Mouse (Mus musculus) stomach, embryonic 14.5 days (tissue): ENCODE results near the gene Vamp1. TPM values are rescaled to one million over a fixed set of nuclear protein-coding genes. Genes with fewer than 3 reads are reported as not detected.

Experiments
- ATAC-seq: fragments of 200-750 bp; cut with Nextera tagmentation; 2 replicates; pipeline ENCODE4 v1.8.0; 2017; ENCODE audit warnings: low read depth, moderate TSS enrichment; ENCODE audit not compliant: insufficient number of reproducible peaks, insufficient read depth, low FRiP score
- H3K27ac ChIP-seq: fragments of 300-500 bp; sonication (generic); 2 replicates; pipeline ENCODE4 v1.5.1; 2014; ENCODE audit warnings: mild to moderate bottlenecking, low read length, moderate library complexity, mixed read lengths
- H3K27me3 ChIP-seq: fragments of 300-500 bp; sonication (generic); 2 replicates; pipeline ENCODE4 v1.6.1; 2014; ENCODE audit warnings: low read length, control low read depth, mixed read lengths; ENCODE audit not compliant: control insufficient read depth, insufficient read depth
- H3K36me3 ChIP-seq: fragments of 300-500 bp; sonication (generic); 2 replicates; pipeline ENCODE4 v1.6.1; 2014; ENCODE audit warnings: mild to moderate bottlenecking, control low read depth, low read length, moderate library complexity, mixed read lengths; ENCODE audit not compliant: control insufficient read depth, insufficient read depth
- H3K4me1 ChIP-seq: fragments of 300-500 bp; sonication (generic); 2 replicates; pipeline ENCODE4 v1.6.1; 2014; ENCODE audit warnings: low read length, control low read depth, mixed read lengths; ENCODE audit not compliant: control insufficient read depth, insufficient read depth
- H3K4me2 ChIP-seq: fragments of 300-500 bp; sonication (generic); replicated peaks from 2 replicates; pipeline ENCODE4 v1.6.1; 2014; ENCODE audit warnings: low read depth, low read length, control low read depth
- H3K4me3 ChIP-seq: fragments of 300-500 bp; sonication (generic); 2 replicates; pipeline ENCODE4 v1.5.1; 2014; ENCODE audit warnings: low read depth, low read length, control low read depth
- H3K9ac ChIP-seq: fragments of 300-500 bp; sonication (generic); replicated peaks from 2 replicates; pipeline ENCODE4 v1.6.1; 2014; ENCODE audit warnings: low read depth, mild to moderate bottlenecking, control low read depth, low read length, moderate library complexity, mixed read lengths
- H3K9me3 ChIP-seq: fragments of 300-500 bp; sonication (generic); 2 replicates; pipeline ENCODE4 v1.6.1; 2016; ENCODE audit warnings: low read depth, low read length, control low read depth; ENCODE audit not compliant: control insufficient read depth
- WGBS: fragments of 180-500 bp; shearing (Covaris S2); extraction: QIAGEN DNeasy Blood & Tissue Kit; methylation state at CpG from one replicate; pipeline ENCODE4 v1.1.7; 2014; 5-methylcytosine and 5-hydroxymethylcytosine counted together
- polyA plus RNA-seq: library from polyadenylated mRNA; unstranded; fragments of >200 nt; fragmentation: Nextera tagmentation; extraction: Ambion mirVana; gene quantifications from 2 replicates; pipeline ENCODE4 v1.2.1, GENCODE M21; 2014

The Vamp1 gene
- polyA plus RNA-seq, 1 experiment from 2014 or later, result 3.4 TPM

DNA sequence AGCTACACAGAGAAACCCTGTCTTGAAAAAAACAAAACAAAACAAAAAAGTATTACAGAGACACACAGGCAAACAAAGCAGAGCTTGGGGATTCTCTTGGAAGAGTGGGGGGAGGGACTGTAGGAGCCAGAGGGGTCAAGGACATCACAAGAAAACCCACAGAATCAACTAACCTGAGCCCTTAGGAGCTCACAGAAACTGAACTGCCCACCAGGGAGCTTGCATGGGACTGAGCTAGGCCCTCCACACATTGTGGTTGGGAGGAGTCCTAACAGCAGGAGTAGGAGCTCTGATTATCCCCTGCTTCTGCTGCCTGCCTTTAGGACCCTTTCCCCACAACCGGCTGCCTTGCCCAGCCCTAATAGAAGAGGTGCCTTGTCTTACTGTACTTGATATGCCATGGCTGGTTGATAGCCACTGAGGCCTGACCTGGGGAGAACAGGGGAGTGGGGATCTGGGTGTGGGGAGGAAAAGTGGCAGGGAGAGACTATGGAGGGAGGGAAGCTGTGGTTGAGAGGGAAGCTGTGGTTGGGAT is 19.7 kb upstream of the Vamp1 start:
- 39% methylated on average over 1 of the region's 1 CpGs for WGBS
- ATAC-seq, result no peak
- no peaks in the 10 kb centered on the region for H3K27me3 ChIP-seq
- H3K4me1 ChIP-seq, result peaks cover 3% of the 10 kb centered on the region; the same call in 1 of the 2 replicates
- H3K4me2 ChIP-seq, result no peak overlapping the region
- H3K9me3 ChIP-seq, result no peaks in the 10 kb centered on the region
- no peak overlapping the region for H3K27ac ChIP-seq
- H3K4me3 ChIP-seq, result no peak overlapping the region
- no peak overlapping the region for H3K9ac ChIP-seq
- H3K36me3 ChIP-seq, result peaks cover 16% of the 10 kb centered on the region; the same call in 1 of the 2 replicates

DNA sequence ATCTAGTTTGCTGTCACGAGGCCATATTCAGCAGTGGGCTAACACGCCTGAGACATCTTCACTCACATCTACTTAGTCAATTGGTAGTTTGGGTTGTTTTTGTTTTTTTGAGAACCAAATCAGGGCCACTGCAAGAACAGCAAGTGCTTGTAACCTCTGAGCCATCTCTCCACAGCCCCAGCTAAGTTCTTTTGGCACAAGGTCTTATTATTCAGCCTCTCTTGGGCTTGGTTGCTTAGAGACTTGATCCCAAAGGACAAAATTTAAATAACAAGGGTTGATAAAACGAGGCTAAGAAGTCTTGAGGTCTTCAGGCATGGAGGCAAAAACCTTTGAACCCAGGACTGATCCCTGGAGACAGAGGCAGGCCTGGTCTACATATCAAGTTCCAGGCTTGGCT is 19.1 kb upstream of the Vamp1 start:
- no peak for ATAC-seq
- peaks cover 16% of the 10 kb centered on the region; the same call in 1 of the 2 replicates for H3K36me3 ChIP-seq
- H3K4me3 ChIP-seq, result no peak overlapping the region
- H3K9ac ChIP-seq, result no peak overlapping the region
- H3K4me1 ChIP-seq, result peaks cover 3% of the 10 kb centered on the region; the same call in 1 of the 2 replicates
- H3K27me3 ChIP-seq, result no peaks in the 10 kb centered on the region
- no peak overlapping the region for H3K27ac ChIP-seq
- no peak overlapping the region for H3K4me2 ChIP-seq
- H3K9me3 ChIP-seq, result no peaks in the 10 kb centered on the region
- WGBS, result 71% methylated on average over 3 of the region's 3 CpGs

DNA sequence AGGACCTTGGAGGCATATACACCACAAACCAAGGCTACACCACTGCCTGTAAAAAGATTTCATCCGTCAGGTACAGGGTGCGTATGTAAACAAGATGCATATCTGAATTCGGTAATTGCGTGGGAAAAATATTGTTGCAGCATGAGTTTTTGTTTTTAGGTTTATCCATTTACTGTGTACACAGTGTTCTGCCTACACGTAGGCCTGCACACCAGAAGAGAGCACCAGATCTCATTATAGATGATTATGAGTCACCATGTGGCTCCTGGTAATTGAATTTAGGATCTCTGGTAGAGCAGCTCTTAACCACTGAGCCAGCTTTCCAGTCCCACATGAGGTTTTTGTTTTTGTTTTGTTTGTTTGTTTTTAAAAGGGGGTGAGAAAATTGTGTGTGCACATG is 18.2 kb upstream of the Vamp1 start:
- Histone ChIP-seq H3K27ac (no peak overlapping the region), H3K4me2 (no peak overlapping the region), H3K27me3 (no peaks in the 10 kb centered on the region), H3K4me3 (no peak overlapping the region), H3K9ac (no peak overlapping the region), H3K36me3 (peaks cover 16% of the 10 kb centered on the region; the same call in 1 of the 2 replicates), H3K9me3 (no peaks in the 10 kb centered on the region), H3K4me1 (peaks cover 3% of the 10 kb centered on the region; the same call in 1 of the 2 replicates)
- WGBS, result 81% methylated on average over 5 of the region's 5 CpGs
- no peak for ATAC-seq

DNA sequence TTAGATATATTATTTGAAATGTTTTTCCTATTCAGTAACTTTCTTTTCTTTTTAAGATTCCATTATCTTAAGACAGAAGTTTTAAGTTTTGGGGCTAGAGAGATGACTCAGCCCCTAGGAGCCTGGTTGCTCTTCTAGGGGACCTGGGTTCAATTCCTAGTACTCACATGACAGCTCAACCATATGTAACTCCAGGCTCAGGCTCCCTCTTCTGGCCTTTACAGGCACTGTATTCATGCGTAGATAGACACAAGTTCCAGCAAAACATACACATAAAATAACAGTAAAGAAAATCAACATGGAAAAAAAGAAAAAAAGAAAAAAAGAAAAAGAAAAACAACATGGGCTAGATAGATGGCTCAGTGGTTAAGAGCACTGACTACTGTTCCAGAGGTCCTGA is 4.9 kb upstream of the Vamp1 start:
- no peaks in the 10 kb centered on the region for H3K4me1 ChIP-seq
- no peak overlapping the region for H3K4me2 ChIP-seq
- H3K27me3 ChIP-seq, result no peaks in the 10 kb centered on the region
- no peak overlapping the region for H3K9ac ChIP-seq
- H3K9me3 ChIP-seq, result no peaks in the 10 kb centered on the region
- 90% methylated on average over 1 of the region's 1 CpGs for WGBS
- no peak overlapping the region for H3K4me3 ChIP-seq
- no peaks in the 10 kb centered on the region for H3K36me3 ChIP-seq
- no peak for ATAC-seq
- H3K27ac ChIP-seq, result no peak overlapping the region

DNA sequence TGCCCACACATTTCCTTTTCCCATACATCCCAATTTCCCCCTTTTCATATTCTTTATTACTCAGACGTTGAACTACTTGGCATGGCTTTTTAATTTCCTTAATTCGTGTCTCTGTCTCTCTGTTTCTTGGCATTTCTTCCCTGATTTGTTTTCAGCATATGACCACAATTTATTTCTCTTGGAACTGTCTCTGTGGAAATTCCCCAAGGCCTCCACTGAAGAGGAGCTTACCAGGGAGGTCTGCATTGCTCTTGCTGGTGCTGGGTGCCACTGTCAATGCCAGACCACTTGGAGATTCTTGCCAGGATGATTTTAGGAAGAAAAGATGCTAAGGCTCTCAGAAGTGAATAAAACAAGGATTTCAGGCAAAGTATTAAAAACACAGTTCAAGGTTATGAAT is 2.7 kb upstream of the Vamp1 start:
- H3K9me3 ChIP-seq, result no peaks in the 10 kb centered on the region
- H3K27ac ChIP-seq, result no peak overlapping the region
- ATAC-seq, result no peak
- no peak overlapping the region for H3K9ac ChIP-seq
- H3K4me1 ChIP-seq, result peaks cover 3% of the 10 kb centered on the region; the same call in 1 of the 2 replicates
- no peaks in the 10 kb centered on the region for H3K27me3 ChIP-seq
- H3K36me3 ChIP-seq, result no peaks in the 10 kb centered on the region
- no peak overlapping the region for H3K4me3 ChIP-seq
- 36% methylated on average over 2 of the region's 2 CpGs for WGBS
- no peak overlapping the region for H3K4me2 ChIP-seq

DNA sequence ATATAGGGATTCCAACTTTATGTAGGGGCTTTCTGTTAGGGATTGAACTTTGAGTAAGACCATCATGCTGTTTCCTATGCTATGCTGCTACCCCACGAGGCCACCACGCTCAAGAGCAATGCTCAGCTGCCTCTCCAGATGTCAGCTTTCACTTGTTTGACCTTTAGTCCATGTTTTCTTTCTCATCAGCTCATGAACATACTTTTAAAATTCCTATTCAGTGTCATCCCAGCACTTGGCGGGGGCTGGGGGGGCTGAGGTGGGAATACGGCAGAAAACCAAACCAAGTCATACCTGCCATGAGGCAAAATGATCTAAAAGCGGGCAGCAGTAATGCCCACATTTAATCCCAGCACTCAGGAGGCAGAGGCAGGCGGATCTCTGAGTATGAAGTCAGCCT is 2.2 kb upstream of the Vamp1 start:
- Histone ChIP-seq H3K4me2 (no peak overlapping the region), H3K4me3 (no peak overlapping the region), H3K4me1 (peaks cover 3% of the 10 kb centered on the region; the same call in 1 of the 2 replicates), H3K9me3 (no peaks in the 10 kb centered on the region), H3K9ac (no peak overlapping the region), H3K27ac (no peak overlapping the region), H3K27me3 (no peaks in the 10 kb centered on the region), H3K36me3 (no peaks in the 10 kb centered on the region)
- ATAC-seq, result no peak
- WGBS, result 67% methylated on average over 6 of the region's 6 CpGs

DNA sequence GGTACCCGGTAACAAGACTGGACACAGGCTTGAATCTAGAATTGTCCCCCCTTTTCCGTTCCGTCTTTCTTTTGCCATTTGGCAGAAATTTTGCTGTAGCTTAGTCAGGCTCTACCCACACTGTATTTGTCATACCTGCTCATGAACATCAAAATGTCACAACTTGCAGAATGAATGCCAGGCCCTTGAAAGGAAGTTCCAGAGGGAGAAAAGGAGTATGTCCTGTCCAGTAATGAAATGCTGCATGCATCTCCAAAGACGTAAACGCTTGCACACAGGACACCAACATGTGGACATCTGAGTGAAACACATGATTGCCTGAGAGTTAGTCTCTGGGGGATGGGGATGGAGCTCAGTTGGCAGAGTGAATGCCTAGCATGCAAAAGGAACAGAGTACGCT is 1.6 kb upstream of the Vamp1 start:
- H3K36me3 ChIP-seq, result no peaks in the 10 kb centered on the region
- ATAC-seq, result no peak
- no peak overlapping the region for H3K27ac ChIP-seq
- H3K4me3 ChIP-seq, result no peak overlapping the region
- peaks cover 3% of the 10 kb centered on the region; the same call in 1 of the 2 replicates for H3K4me1 ChIP-seq
- 78% methylated on average over 6 of the region's 6 CpGs for WGBS
- H3K4me2 ChIP-seq, result no peak overlapping the region
- H3K27me3 ChIP-seq, result no peaks in the 10 kb centered on the region
- no peaks in the 10 kb centered on the region for H3K9me3 ChIP-seq
- no peak overlapping the region for H3K9ac ChIP-seq

DNA sequence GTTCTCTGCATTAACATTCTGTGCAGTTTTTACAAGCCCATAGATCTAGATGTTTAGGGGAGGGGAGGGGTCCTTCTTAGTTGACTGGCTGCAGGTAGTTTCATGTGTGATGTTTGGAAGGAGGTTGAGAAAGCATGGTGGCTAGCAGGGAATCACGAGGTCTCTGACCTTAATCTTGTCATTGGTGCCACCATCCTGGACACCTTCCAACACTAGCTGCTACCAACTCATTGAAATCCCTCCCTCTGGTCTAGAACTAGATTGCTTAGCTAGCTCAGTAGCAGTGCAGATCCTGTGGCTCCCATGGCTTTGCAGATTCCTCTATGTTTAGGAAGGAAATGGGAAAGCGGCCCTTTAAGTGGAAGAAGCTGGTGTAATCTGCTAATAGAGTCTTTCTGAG is 1.5 kb downstream of the Vamp1 start:
- Histone ChIP-seq H3K9ac (no peak overlapping the region), H3K9me3 (no peaks in the 10 kb centered on the region), H3K4me2 (no peak overlapping the region), H3K4me3 (no peak overlapping the region), H3K4me1 (peaks cover 3% of the 10 kb centered on the region; the same call in 1 of the 2 replicates), H3K27ac (no peak overlapping the region), H3K27me3 (no peaks in the 10 kb centered on the region), H3K36me3 (no peaks in the 10 kb centered on the region)
- ATAC-seq, result no peak
- WGBS, result 90% methylated on average over 2 of the region's 2 CpGs

DNA sequence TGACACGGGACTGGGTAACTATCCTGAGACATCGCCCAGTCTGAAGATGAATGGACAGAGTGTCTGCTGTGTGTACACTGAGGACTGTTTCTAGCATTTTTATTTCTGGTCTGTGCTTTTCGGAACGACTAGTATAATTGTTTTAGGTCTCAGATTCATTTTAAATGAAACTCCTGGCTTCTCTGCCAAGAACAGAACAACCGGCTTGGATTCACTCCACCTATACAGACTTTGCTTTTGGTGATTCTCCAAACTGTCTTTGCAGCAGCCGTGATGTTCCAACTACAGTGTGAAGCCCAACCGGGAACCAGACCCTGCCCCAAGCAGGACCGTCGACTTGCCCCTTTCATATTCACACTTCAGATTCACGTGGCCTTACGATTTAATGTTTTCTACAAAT is 2.5 kb downstream of the Vamp1 start:
- H3K27ac ChIP-seq, result no peak overlapping the region
- WGBS, result 85% methylated on average over 11 of the region's 11 CpGs

More for the DNA sequence above, 2.5 kb downstream of the Vamp1 start:
- no peaks in the 10 kb centered on the region for H3K36me3 ChIP-seq
- H3K27me3 ChIP-seq, result no peaks in the 10 kb centered on the region
- no peak overlapping the region for H3K4me2 ChIP-seq
- peaks cover 3% of the 10 kb centered on the region; the same call in 1 of the 2 replicates for H3K4me1 ChIP-seq
- ATAC-seq, result no peak
- no peak overlapping the region for H3K9ac ChIP-seq
- no peak overlapping the region for H3K4me3 ChIP-seq
- H3K9me3 ChIP-seq, result no peaks in the 10 kb centered on the region
